Mouse (Mus musculus): ENCODE data around the gene Hoxc9. TPM values are rescaled to one million over a fixed set of nuclear protein-coding genes. Genes with fewer than 3 reads are reported as not detected.

Gene Hoxc9
- not detected in 2 replicates for polyA plus RNA-seq (2015; fragmentation: Nextera tagmentation; extraction: Ambion mirVana)

DNA sequence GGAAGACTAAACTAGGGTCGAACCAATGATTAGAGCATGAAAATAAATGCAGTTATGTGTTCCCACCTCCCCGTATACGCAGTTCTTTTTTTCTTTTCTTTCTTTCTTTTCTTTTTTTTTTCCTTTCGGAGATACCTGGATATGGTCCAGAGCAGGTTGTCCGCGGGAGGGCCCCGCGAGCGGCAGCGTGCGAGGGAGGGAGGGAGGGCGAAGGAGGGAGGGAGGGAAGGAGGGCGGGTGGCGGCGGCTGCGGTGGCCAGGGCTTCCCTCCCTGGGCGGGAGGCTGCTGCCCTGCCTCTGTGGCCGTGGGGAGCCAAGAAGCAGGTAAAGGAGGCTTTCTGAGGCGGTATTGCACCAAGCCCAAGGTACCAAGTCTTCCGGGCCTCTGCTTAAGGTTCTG, at the start of gene Hoxc9:
Gene Hoxc9 (plus strand): TSS at position 269 of the 400 bp plus-strand sequence.
- Histone ChIP-seq H3K27me3 (ENCODE audit: control insufficient read depth, insufficient read depth, low read length) (peaks cover 50% of the 10 kb centered on the region), H3K9me3 (ENCODE audit: control insufficient read depth, low read length) (no peaks in the 10 kb centered on the region), H3K4me1 (replicated peaks; ENCODE audit: control insufficient read depth, insufficient read depth) (no peaks in the 10 kb centered on the region), H3K4me3 (ENCODE audit: low read depth, low read length) (peak within 1 kb of the TSS; percentile 23), H3K27ac (replicated peaks) (no peak within 1 kb of the TSS), H3K4me2 (replicated peaks; ENCODE audit: low read depth) (peak within 1 kb of the TSS; percentile 36), H3K36me3 (ENCODE audit: control insufficient read depth, insufficient read depth, low read length) (no peaks in the 10 kb centered on the region), H3K9ac (ENCODE audit: low read length) (no peak within 1 kb of the TSS)
- TF ChIP-seq CTCF (IDR thresholded peaks at IDR 0.05; ENCODE audit: low read depth) (no peak), EP300 (optimal IDR thresholded peaks at IDR 0.05) (no peak)
- 3% methylated on average over 15 of the region's 20 CpGs for whole genome bisulfite sequencing
- DNase-seq (ENCODE audit: low spot score): no peak
- no peak for ATAC-seq (ENCODE audit: low FRiP score, low TSS enrichment)

DNA sequence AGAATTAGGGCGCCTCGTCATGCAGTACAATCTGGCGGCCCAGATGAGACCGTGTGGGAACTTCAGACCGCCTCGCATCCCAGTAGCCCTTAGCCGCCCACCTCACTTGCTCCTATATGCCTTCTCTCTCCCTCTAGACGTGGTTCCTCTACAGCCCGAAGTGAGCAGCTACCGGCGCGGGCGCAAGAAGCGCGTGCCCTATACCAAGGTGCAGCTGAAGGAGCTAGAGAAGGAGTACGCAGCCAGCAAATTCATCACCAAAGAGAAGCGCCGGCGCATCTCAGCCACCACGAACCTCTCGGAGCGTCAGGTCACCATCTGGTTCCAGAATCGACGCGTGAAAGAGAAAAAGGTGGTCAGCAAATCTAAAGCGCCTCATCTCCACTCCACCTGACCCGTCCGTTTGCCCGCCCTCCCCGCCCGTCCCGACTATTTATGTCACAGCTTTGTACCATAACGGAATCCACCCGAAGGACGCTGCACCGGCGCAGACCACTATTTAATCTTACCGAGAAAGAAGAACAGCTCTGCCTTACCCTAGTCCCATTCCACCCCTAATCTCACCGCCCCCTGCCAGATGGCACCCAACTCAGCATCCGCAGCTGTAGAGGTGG, 49.1 kb upstream of the Hoxc9 start:
- DNase-seq (ENCODE audit: low spot score): no peak
- H3K27ac ChIP-seq (replicated peaks): no peak overlapping the region
- H3K9me3 ChIP-seq (ENCODE audit: control insufficient read depth, low read length): no peaks in the 10 kb centered on the region
- H3K27me3 ChIP-seq (ENCODE audit: control insufficient read depth, insufficient read depth, low read length): peaks cover 41% of the 10 kb centered on the region
- H3K4me2 ChIP-seq (replicated peaks; ENCODE audit: low read depth): no peak overlapping the region
- no peaks in the 10 kb centered on the region for H3K36me3 ChIP-seq (ENCODE audit: control insufficient read depth, insufficient read depth, low read length)
- 2% methylated on average over 40 of the region's 40 CpGs for WGBS
- no peak for TF ChIP-seq EP300 (optimal IDR thresholded peaks at IDR 0.05)
- no peak for TF ChIP-seq CTCF (IDR thresholded peaks at IDR 0.05; ENCODE audit: low read depth)
- H3K4me1 ChIP-seq (replicated peaks; ENCODE audit: control insufficient read depth, insufficient read depth): no peaks in the 10 kb centered on the region
- H3K4me3 ChIP-seq (ENCODE audit: low read depth, low read length): no peak overlapping the region
- no peak overlapping the region for H3K9ac ChIP-seq (ENCODE audit: low read length)
- no peak for ATAC-seq (ENCODE audit: low FRiP score, low TSS enrichment)

- H3K9me3 ChIP-seq (ENCODE audit: control insufficient read depth, low read length): no peaks in the 10 kb centered on the region
- H3K36me3 ChIP-seq (ENCODE audit: control insufficient read depth, insufficient read depth, low read length): no peaks in the 10 kb centered on the region
- DNase-seq (ENCODE audit: low spot score) (no peak), ATAC-seq (ENCODE audit: low FRiP score, low TSS enrichment) (no peak)
- H3K27ac ChIP-seq (replicated peaks): no peak overlapping the region
- H3K9ac ChIP-seq (ENCODE audit: low read length): no peak overlapping the region
- WGBS: 2% methylated on average over 23 of the region's 23 CpGs
- no peak overlapping the region for H3K4me2 ChIP-seq (replicated peaks; ENCODE audit: low read depth)
- TF ChIP-seq EP300 (optimal IDR thresholded peaks at IDR 0.05) (no peak), CTCF (IDR thresholded peaks at IDR 0.05; ENCODE audit: low read depth) (no peak)
- H3K27me3 ChIP-seq (ENCODE audit: control insufficient read depth, insufficient read depth, low read length): peaks cover 60% of the 10 kb centered on the region
- no peak overlapping the region for H3K4me3 ChIP-seq (ENCODE audit: low read depth, low read length)
- H3K4me1 ChIP-seq (replicated peaks; ENCODE audit: control insufficient read depth, insufficient read depth): no peaks in the 10 kb centered on the region
Observed at GRCm38 (mm10) chr15:102931706-102932358, 44.4 kb upstream of the Hoxc9 start.

- 6% methylated on average over 12 of the region's 12 CpGs for WGBS
Observed at GRCm38 (mm10) chr15:102934438-102934837, 41.8 kb upstream of the Hoxc9 start.

GRCm38 (mm10) chr15:102934897-102935296, 41.3 kb upstream of the Hoxc9 start:
- Histone ChIP-seq H3K4me3 (ENCODE audit: low read depth, low read length) (no peak overlapping the region), H3K9ac (ENCODE audit: low read length) (no peak overlapping the region), H3K4me2 (replicated peaks; ENCODE audit: low read depth) (no peak overlapping the region; the same call in 1 of the 2 replicates), H3K9me3 (ENCODE audit: control insufficient read depth, low read length) (no peaks in the 10 kb centered on the region), H3K27me3 (ENCODE audit: control insufficient read depth, insufficient read depth, low read length) (peaks cover 63% of the 10 kb centered on the region), H3K36me3 (ENCODE audit: control insufficient read depth, insufficient read depth, low read length) (no peaks in the 10 kb centered on the region), H3K27ac (replicated peaks) (no peak overlapping the region), H3K4me1 (replicated peaks; ENCODE audit: control insufficient read depth, insufficient read depth) (no peaks in the 10 kb centered on the region)
- ATAC-seq (ENCODE audit: low FRiP score, low TSS enrichment) (no peak), DNase-seq (ENCODE audit: low spot score) (no peak)
- TF ChIP-seq CTCF (IDR thresholded peaks at IDR 0.05; ENCODE audit: low read depth): no peak
- TF ChIP-seq EP300 (optimal IDR thresholded peaks at IDR 0.05): no peak
- WGBS: under 1% methylated on average over 27 of the region's 27 CpGs

More at GRCm38 (mm10) chr15:102934438-102934837, 41.8 kb upstream of the Hoxc9 start:
- DNase-seq (ENCODE audit: low spot score) (no peak), ATAC-seq (ENCODE audit: low FRiP score, low TSS enrichment) (no peak)
- H3K27ac ChIP-seq (replicated peaks): no peak overlapping the region
- peaks cover 60% of the 10 kb centered on the region for H3K27me3 ChIP-seq (ENCODE audit: control insufficient read depth, insufficient read depth, low read length)
- H3K9me3 ChIP-seq (ENCODE audit: control insufficient read depth, low read length): no peaks in the 10 kb centered on the region
- H3K36me3 ChIP-seq (ENCODE audit: control insufficient read depth, insufficient read depth, low read length): no peaks in the 10 kb centered on the region
- H3K4me2 ChIP-seq (replicated peaks; ENCODE audit: low read depth): no peak overlapping the region
- TF ChIP-seq CTCF (IDR thresholded peaks at IDR 0.05; ENCODE audit: low read depth) (no peak), EP300 (optimal IDR thresholded peaks at IDR 0.05) (no peak)
- no peak overlapping the region for H3K9ac ChIP-seq (ENCODE audit: low read length)
- no peaks in the 10 kb centered on the region for H3K4me1 ChIP-seq (replicated peaks; ENCODE audit: control insufficient read depth, insufficient read depth)
- H3K4me3 ChIP-seq (ENCODE audit: low read depth, low read length): no peak overlapping the region

All from stomach, postnatal 0 days (tissue).